Mouse (Mus musculus) adrenal gland, adult 18-20 months (tissue): ENCODE data around the gene Cdadc1. TPM values are rescaled to one million over a fixed set of nuclear protein-coding genes. Genes with fewer than 3 reads are reported as not detected.

Experiments
- DNase-seq, 2 experiments: peaks; one replicate each; pipeline ENCODE4 v3.0.0; 2021 to 2022; ENCODE audit warnings: low spot score in 2 of 2
- total RNA-seq, 2 experiments: library from RNA; stranded (reverse); gene quantifications; 1 replicate in 1 of 2; 2 replicates in 1 of 2; pipeline ENCODE4 v1.2.3; 2021

Gene Cdadc1
- total RNA-seq, 2 experiments from 2014 or later, result 64.6 to 76.2 TPM

DNA sequence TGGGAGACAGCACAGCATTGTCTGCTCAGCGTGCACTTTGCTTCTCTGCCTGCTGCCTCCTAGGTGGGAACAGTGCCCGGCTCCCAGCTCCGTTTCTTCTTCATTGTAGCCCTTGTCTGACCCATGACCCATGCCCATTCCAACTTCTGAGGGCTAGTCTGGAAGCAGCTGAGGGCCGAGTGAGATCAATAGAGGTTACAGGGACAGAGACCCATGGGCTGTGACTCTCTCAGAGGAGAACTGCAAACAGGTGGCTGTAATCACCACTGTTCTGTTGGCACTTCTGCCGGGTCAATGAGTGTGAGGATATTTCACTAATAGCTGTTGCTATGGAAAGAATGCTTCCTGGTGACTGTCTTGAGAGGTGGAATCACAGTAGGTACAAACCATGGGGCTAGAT, 50.2 kb downstream of the Cdadc1 start:
- DNase-seq, result no peak

- DNase-seq, result no peak
Measured at GRCm38 (mm10) chr14:59546162-59546880, 51.4 kb downstream of the Cdadc1 start.

GRCm38 (mm10) chr14:59543956-59544355, 53.8 kb downstream of the Cdadc1 start:
- DNase-seq, result no peak

GRCm38 (mm10) chr14:59543158-59543826, 54.5 kb downstream of the Cdadc1 start:
- no peak for DNase-seq

GRCm38 (mm10) chr14:59540761-59541160, 57.0 kb downstream of the Cdadc1 start:
- DNase-seq, result no peak

DNA sequence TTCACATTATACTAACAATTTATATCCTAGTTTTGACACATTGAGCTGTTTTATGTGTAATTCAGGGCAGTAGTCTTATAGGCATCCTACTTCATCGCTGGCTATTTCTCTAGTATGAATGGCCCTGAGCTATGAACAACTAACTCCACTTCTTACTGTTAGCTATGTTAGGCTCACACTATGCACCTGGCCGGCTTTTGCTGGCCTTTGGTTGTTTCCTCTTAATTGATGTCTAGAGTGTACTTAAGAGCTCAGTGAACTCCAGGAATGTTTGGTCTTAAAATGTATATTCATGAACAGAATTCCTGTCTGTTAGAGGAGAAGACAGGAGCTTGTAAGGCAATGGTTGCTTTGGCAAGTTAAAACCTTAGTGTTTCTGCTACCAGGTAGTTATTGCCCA, 57.5 kb downstream of the Cdadc1 start:
- DNase-seq, result no peak

- DNase-seq, result no peak
Measured at GRCm38 (mm10) chr14:59537829-59538432, 59.8 kb downstream of the Cdadc1 start.

DNA sequence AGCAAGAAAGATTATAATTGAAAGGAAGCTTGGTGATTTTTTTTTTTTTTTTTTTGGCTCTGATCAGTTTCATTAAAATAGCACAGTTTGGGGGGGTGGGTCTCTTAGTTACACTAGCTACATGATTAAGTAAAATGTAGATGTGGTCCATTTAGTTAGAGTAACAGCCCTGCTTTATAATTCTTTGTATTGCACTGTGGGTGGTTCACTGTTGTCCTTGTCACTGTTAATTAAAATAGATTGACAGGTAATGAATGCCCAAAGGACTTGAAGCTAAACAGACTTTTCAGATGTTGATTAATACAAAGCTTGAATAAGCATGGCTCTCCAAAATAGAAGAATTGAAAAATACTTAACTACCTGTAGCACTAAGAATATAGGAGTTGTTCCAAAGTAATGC, 63.9 kb downstream of the Cdadc1 start:
- no peak for DNase-seq

DNA sequence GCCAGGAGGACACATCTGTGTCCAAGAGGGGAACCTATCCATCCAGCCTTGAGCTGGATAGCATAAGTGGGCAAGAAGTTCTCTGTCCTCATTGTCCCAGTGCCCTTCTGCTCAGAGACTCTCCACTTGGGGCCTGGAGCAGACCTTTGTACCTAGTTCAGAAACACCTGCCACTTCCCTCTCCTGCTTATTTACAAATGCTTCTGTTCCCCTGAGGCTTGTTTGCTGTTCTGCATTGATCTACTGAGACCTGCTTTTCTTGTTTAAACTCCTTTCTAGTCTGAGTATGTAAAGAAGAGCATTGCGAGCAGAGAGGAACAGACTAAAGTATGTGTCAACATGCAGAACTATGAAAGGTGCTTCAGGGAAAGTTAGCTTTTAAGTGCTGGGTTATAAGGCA, 64.8 kb downstream of the Cdadc1 start:
- no peak for DNase-seq

GRCm38 (mm10) chr14:59530801-59531200, 67.0 kb downstream of the Cdadc1 start:
- DNase-seq, result no peak

DNA sequence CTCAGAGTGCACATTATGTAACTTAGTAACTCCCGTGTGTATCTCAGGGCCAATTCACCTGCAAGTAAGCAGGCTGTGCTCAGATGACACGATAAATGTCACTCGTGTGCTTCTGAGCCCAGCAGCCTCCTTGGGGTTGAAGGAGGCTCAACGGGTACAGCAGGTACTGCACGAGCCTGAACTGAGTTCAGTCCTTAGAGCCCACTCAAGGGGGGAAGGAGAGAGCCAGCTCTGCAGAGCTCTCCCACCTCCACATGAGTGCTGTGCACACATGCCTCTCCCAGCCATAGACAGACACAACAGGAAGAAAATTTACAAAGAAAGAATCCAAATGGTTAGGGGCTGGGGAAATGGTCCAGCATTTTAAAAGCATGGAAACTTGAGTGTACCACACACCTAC, 71.9 kb downstream of the Cdadc1 start:
- DNase-seq, result no peak

GRCm38 (mm10) chr14:59513922-59514444, 83.8 kb downstream of the Cdadc1 start:
- DNase-seq, result no peak

Other genes starting within 250 kb of the Cdadc1 start
- 1 to 10 TPM; 4.1 to 5.4 TPM for gene Phf11d, start 232.5 kb downstream of the Cdadc1 start, total RNA-seq
- gene Phf11c, start 202.6 kb downstream of the Cdadc1 start, total RNA-seq, result under 1 TPM; 0.35 to 0.36 TPM
- gene Setdb2, start 157.1 kb downstream of the Cdadc1 start, total RNA-seq, result 1 to 10 TPM; 3.8 to 4.7 TPM
- 10 to 100 TPM; 36.4 to 39.4 TPM for gene Cab39l, start 157.0 kb downstream of the Cdadc1 start, total RNA-seq
- 1 to 10 TPM in 1 of 2 experiments, under 1 TPM in 1; 0.74 to 1.2 TPM for gene Shisa2, start 27.3 kb upstream of the Cdadc1 start, total RNA-seq